Mouse (Mus musculus) midbrain, postnatal 0 days (tissue): Measurements from ENCODE around the gene Gmppa. TPM values are rescaled to one million over a fixed set of nuclear protein-coding genes. Genes with fewer than 3 reads are reported as not detected.

Experiments
- ATAC-seq: fragments of 200-750 bp; cut with Nextera tagmentation; 2 replicates; pipeline ENCODE4 v1.8.0; 2017; ENCODE audit warnings: moderate number of reproducible peaks, mild to moderate bottlenecking, moderate TSS enrichment, moderate library complexity; ENCODE audit not compliant: low FRiP score
- DNase-seq: peaks from one replicate; pipeline ENCODE4 v3.0.0-alpha.2; 2015; ENCODE audit warnings: low spot score
- H3K27ac ChIP-seq: fragments of 300-500 bp; sonication (generic); 2 replicates; pipeline ENCODE4 v1.5.1; 2014; ENCODE audit warnings: low read depth, mild to moderate bottlenecking, low read length, mixed read lengths
- H3K27me3 ChIP-seq: fragments of 300-500 bp; sonication (generic); 2 replicates; pipeline ENCODE4 v1.6.1; 2014; ENCODE audit warnings: low read length, control low read depth, mixed read lengths; ENCODE audit not compliant: insufficient read depth
- H3K36me3 ChIP-seq: fragments of 300-500 bp; sonication (generic); 2 replicates; pipeline ENCODE4 v1.6.1; 2014; ENCODE audit warnings: low read length, control low read depth, mixed read lengths; ENCODE audit not compliant: insufficient read depth
- H3K4me1 ChIP-seq: fragments of 300-500 bp; sonication (generic); 2 replicates; pipeline ENCODE4 v1.6.1; 2014; ENCODE audit warnings: mild to moderate bottlenecking, control low read depth, antibody characterized with exemption, low read length, mixed read lengths; ENCODE audit not compliant: insufficient read depth
- H3K4me2 ChIP-seq: fragments of 300-500 bp; sonication (generic); 2 replicates; pipeline ENCODE4 v1.6.1; 2014; ENCODE audit warnings: low read depth, mild to moderate bottlenecking, low read length, mixed read lengths; ENCODE audit not compliant: poor library complexity, severe bottlenecking
- H3K4me3 ChIP-seq: fragments of 300-500 bp; sonication (generic); 2 replicates; pipeline ENCODE4 v1.5.1; 2014; ENCODE audit warnings: low read depth, mild to moderate bottlenecking, low read length, moderate library complexity
- H3K9ac ChIP-seq: fragments of 300-500 bp; sonication (generic); replicated peaks from 2 replicates; pipeline ENCODE4 v1.6.1; 2014; ENCODE audit warnings: mild to moderate bottlenecking, low read length, moderate library complexity, mixed read lengths; ENCODE audit not compliant: poor library complexity, severe bottlenecking
- H3K9me3 ChIP-seq: fragments of 300-500 bp; sonication (generic); 2 replicates; pipeline ENCODE4 v1.6.1; 2016; ENCODE audit warnings: low read length, control low read depth
- CTCF ChIP-seq: IDR thresholded peaks from 2 replicates; pipeline ENCODE4 v1.5.1; 2016; ENCODE audit warnings: antibody characterized with exemption, mild to moderate bottlenecking
- WGBS: fragments of 180-500 bp; shearing (Covaris S2); extraction: QIAGEN DNeasy Blood & Tissue Kit; methylation state at CpG from one replicate; pipeline ENCODE4 v1.1.7; 2014; 5-methylcytosine and 5-hydroxymethylcytosine counted together
- polyA plus RNA-seq: library from polyadenylated mRNA; unstranded; fragments of >200 nt; fragmentation: Nextera tagmentation; extraction: Ambion mirVana; gene quantifications from 2 replicates; pipeline ENCODE4 v1.2.1, GENCODE M21; 2015
- total RNA-seq: library from RNA; depleted of rRNA; stranded (reverse); fragments of >200 nt; gene quantifications from 2 replicates; pipeline ENCODE4 v1.2.3, GENCODE M21; 2014

Gmppa gene
- total and polyA plus RNA-seq, 2 experiments from 2014 or later, result 67.4 to 77.1 TPM

- Histone ChIP-seq H3K27ac (no peak overlapping the region), H3K4me3 (no peak overlapping the region), H3K36me3 (peaks cover 19% of the 10 kb centered on the region; the same call in 1 of the 2 replicates), H3K27me3 (peaks cover 14% of the 10 kb centered on the region; the same call in 1 of the 2 replicates), H3K9ac (no peak overlapping the region), H3K4me1 (no peaks in the 10 kb centered on the region; the same call in 1 of the 2 replicates), H3K4me2 (no peak overlapping the region), H3K9me3 (no peaks in the 10 kb centered on the region)
- TF ChIP-seq CTCF, result peak; percentile 72
- no peak for ATAC-seq
- peak; percentile 73 for DNase-seq
- 36% methylated on average over 10 of the region's 10 CpGs for WGBS
These were observed 9.8 kb upstream of the Gmppa start for GRCm38 (mm10) chr1:75425796-75426471.

DNA sequence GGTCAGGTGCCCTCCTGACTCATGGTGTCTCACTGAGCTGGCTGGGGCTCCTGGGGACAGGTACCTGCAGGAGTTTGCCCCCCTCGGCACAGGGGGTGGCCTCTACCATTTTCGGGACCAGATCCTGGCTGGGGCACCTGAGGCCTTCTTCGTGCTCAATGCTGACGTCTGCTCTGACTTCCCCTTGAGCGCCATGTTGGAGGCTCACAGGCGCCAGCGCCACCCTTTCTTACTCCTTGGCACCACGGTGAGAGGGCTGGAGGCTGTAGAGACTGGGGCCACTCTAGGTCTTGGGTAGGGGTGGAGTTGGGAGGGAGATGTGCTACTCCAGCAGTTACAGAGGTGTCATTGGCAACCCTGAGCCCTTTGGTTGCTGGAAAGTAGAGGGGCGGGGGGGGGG, 3.1 kb downstream of the Gmppa start:
- Histone ChIP-seq H3K9me3 (no peaks in the 10 kb centered on the region), H3K4me2 (no peak overlapping the region), H3K36me3 (0 out of 2 replicates have a peak, but pooled peaks cover 2% of the 10 kb centered on the region), H3K27me3 (no peaks in the 10 kb centered on the region), H3K27ac (no peak overlapping the region), H3K4me3 (no peak overlapping the region), H3K4me1 (peaks cover 13% of the 10 kb centered on the region), H3K9ac (no peak overlapping the region)
- DNase-seq (no peak), ATAC-seq (no peak)
- WGBS, result 77% methylated on average over 8 of the region's 9 CpGs
- TF ChIP-seq CTCF, result no peak

- 91% methylated on average over 7 of the region's 7 CpGs for WGBS
- TF ChIP-seq CTCF, result no peak
- H3K36me3 ChIP-seq, result 0 out of 2 replicates have a peak, but pooled peaks cover 2% of the 10 kb centered on the region
- no peak overlapping the region for H3K4me2 ChIP-seq
- H3K27me3 ChIP-seq, result 0 out of 2 replicates have a peak, but pooled peaks cover 4% of the 10 kb centered on the region
- no peak overlapping the region for H3K27ac ChIP-seq
- ATAC-seq (no peak), DNase-seq (no peak)
- H3K4me1 ChIP-seq, result peaks cover 17% of the 10 kb centered on the region
- no peaks in the 10 kb centered on the region for H3K9me3 ChIP-seq
- H3K4me3 ChIP-seq, result no peak overlapping the region
- H3K9ac ChIP-seq, result no peak overlapping the region
These were observed 4.9 kb downstream of the Gmppa start for GRCm38 (mm10) chr1:75440661-75441060.

DNA sequence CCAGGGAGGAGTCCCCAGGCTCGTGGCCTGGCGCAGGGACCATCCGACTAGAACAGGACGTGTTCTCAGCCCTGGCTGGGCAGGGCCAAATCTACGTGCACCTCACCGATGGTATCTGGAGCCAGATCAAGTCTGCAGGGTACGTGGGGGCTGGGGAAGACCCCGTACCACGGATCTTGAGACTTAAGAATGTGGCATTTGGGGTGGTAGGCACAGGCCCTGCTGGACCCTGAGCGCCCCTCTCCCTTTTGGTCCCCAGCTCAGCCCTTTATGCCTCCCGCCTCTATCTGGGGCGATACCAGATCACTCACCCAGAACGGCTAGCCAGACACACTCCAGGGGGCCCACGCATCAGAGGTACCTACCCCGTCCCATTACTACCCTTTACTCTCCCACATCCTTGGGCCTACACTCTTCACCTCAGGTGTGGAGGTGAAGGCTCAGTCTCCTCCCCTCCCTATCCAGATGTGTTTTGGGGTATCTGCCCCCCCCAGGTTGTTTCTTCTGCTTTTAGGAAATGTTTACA, 5.8 kb downstream of the Gmppa start:
- no peak overlapping the region for H3K4me3 ChIP-seq
- no peak overlapping the region for H3K27ac ChIP-seq
- DNase-seq (no peak), ATAC-seq (no peak)
- no peak overlapping the region for H3K4me2 ChIP-seq
- H3K27me3 ChIP-seq, result 0 out of 2 replicates have a peak, but pooled peaks cover 4% of the 10 kb centered on the region
- H3K36me3 ChIP-seq, result 0 out of 2 replicates have a peak, but pooled peaks cover 2% of the 10 kb centered on the region
- TF ChIP-seq CTCF, result no peak
- WGBS, result 78% methylated on average over 15 of the region's 15 CpGs
- H3K4me1 ChIP-seq, result peaks cover 14% of the 10 kb centered on the region
- H3K9ac ChIP-seq, result no peak overlapping the region
- no peaks in the 10 kb centered on the region for H3K9me3 ChIP-seq

DNA sequence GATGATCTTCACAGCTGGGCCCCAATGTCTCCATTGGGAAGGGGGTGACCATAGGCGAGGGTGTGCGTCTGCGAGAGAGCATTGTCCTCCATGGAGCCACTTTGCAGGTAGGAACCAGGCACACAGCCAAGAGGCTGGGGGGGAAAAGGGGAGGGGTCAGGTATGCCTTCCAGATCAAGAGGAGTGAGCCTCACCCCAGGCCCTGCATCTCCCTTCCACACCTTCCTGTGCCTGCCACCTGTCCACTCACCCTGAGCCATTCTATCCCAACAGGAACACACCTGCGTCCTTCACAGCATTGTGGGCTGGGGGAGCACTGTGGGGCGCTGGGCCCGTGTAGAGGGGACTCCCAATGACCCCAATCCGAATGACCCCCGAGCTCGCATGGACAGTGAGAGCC, 6.4 kb downstream of the Gmppa start:
- H3K9ac ChIP-seq, result no peak overlapping the region
- H3K27ac ChIP-seq, result no peak overlapping the region
- ATAC-seq (no peak), DNase-seq (no peak)
- peaks cover 18% of the 10 kb centered on the region for H3K4me1 ChIP-seq
- H3K9me3 ChIP-seq, result no peaks in the 10 kb centered on the region
- H3K4me3 ChIP-seq, result no peak overlapping the region
- 84% methylated on average over 9 of the region's 9 CpGs for WGBS
- TF ChIP-seq CTCF, result no peak
- H3K4me2 ChIP-seq, result no peak overlapping the region
- H3K36me3 ChIP-seq, result 0 out of 2 replicates have a peak, but pooled peaks cover 2% of the 10 kb centered on the region
- H3K27me3 ChIP-seq, result peaks cover 4% of the 10 kb centered on the region; the same call in 1 of the 2 replicates

DNA sequence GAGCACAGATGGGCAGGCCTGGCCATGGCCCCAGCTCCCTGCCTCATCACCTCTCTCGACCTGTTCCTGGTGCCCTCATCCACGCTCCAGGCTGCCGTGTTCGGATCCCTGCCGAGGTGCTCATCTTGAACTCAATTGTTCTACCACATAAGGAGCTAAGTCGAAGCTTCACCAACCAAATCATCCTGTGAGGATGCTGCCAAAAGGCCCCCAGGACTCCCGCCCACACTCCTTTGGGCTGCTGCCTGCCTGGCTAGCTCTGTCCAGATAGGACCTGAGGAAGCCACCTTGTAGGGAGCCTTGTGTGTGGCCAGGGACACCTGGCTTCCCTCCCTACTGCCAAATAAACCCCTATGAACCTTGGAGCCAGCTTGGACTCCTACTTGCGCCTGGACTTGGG, 7.1 kb downstream of the Gmppa start:
- H3K36me3 ChIP-seq, result 0 out of 2 replicates have a peak, but pooled peaks cover 2% of the 10 kb centered on the region
- ATAC-seq (no peak), DNase-seq (peak; percentile 59)
- 16% methylated on average over 8 of the region's 8 CpGs for WGBS
- peak overlapping the region; percentile 67 for H3K27ac ChIP-seq
- H3K9ac ChIP-seq, result no peak overlapping the region
- no peak overlapping the region for H3K4me2 ChIP-seq
- TF ChIP-seq CTCF, result no peak
- H3K4me3 ChIP-seq, result no peak overlapping the region
- no peaks in the 10 kb centered on the region for H3K9me3 ChIP-seq
- H3K4me1 ChIP-seq, result peaks cover 21% of the 10 kb centered on the region
- H3K27me3 ChIP-seq, result peaks cover 7% of the 10 kb centered on the region; the same call in 1 of the 2 replicates
